Mouse (Mus musculus) liver, adult 2 months (tissue): ENCODE measurements around the gene Gm7534. TPM values are rescaled to one million over a fixed set of nuclear protein-coding genes. Genes with fewer than 3 reads are reported as not detected.

Source experiments
- DNase-seq: peaks from one replicate; pipeline ENCODE4 v3.0.0-alpha.2; 2011; ENCODE audit warnings: low read depth, low spot score; ENCODE audit errors: extremely low read depth
- H3K27ac ChIP-seq: fragments of 200-500 bp; replicated peaks from 2 replicates; pipeline ENCODE4 v1.5.1; 2012; ENCODE audit warnings: low read depth, mild to moderate bottlenecking, control low read depth, inconsistent platforms, low read length; ENCODE audit not compliant: insufficient read depth
- H3K27me3 ChIP-seq: fragments of 200-500 bp; 2 replicates; pipeline ENCODE4 v1.6.1; 2012; ENCODE audit warnings: mild to moderate bottlenecking, moderate library complexity, low read length, inconsistent platforms; ENCODE audit not compliant: control insufficient read depth, insufficient read depth
- H3K36me3 ChIP-seq: fragments of 200-500 bp; 2 replicates; pipeline ENCODE4 v1.6.1; 2012; ENCODE audit warnings: low read length, inconsistent platforms; ENCODE audit not compliant: control insufficient read depth, insufficient read depth
- H3K4me1 ChIP-seq: fragments of 200-500 bp; 2 replicates; pipeline ENCODE4 v1.6.1; 2011; ENCODE audit warnings: low read length; ENCODE audit not compliant: control insufficient read depth, insufficient read depth
- H3K4me3 ChIP-seq: fragments of 200-500 bp; 2 replicates; pipeline ENCODE4 v1.5.1; 2011; ENCODE audit warnings: low read depth, mild to moderate bottlenecking, control low read depth, low read length, moderate library complexity; ENCODE audit not compliant: insufficient read depth
- H3K79me2 ChIP-seq: fragments of 200-500 bp; 2 replicates; pipeline ENCODE4 v1.6.1; 2012; ENCODE audit warnings: inconsistent platforms, mild to moderate bottlenecking, low read length, moderate library complexity; ENCODE audit not compliant: control insufficient read depth, insufficient read depth
- H3K9ac ChIP-seq: fragments of 200-500 bp; 2 replicates; pipeline ENCODE4 v1.6.1; 2012; ENCODE audit warnings: low read depth, mild to moderate bottlenecking, control low read depth, inconsistent platforms, low read length
- CTCF ChIP-seq: fragments of 200-500 bp; IDR thresholded peaks from 2 replicates; pipeline ENCODE4 v1.5.1; 2011; ENCODE audit warnings: low read depth, low read length, control low read depth
- POLR2A ChIP-seq: fragments of 200-500 bp; IDR thresholded peaks from 2 replicates; pipeline ENCODE4 v1.6.1; 2011; ENCODE audit warnings: low read length, control low read depth; ENCODE audit not compliant: insufficient read depth; ENCODE audit errors: extremely low read depth
- WGBS: fragments of 180-500 bp; shearing (Covaris S2); methylation state at CpG from one replicate; pipeline ENCODE4 v1.1.7; 2018; 5-methylcytosine and 5-hydroxymethylcytosine counted together
- polyA plus RNA-seq: library from polyadenylated mRNA; depleted of rRNA; stranded (reverse); fragments of >200 nt; gene quantifications from 2 replicates; pipeline ENCODE4 v1.2.3, GENCODE M21; 2012; rRNA removed
- total RNA-seq: library from RNA; depleted of rRNA; stranded (reverse); fragments of >200 nt; gene quantifications from 2 replicates; pipeline ENCODE4 v1.2.3, GENCODE M21; 2014; rRNA removed

Gene Gm7534
- total RNA-seq (not detected in 2 replicates), polyA plus RNA-seq (not detected in 2 replicates)

DNA sequence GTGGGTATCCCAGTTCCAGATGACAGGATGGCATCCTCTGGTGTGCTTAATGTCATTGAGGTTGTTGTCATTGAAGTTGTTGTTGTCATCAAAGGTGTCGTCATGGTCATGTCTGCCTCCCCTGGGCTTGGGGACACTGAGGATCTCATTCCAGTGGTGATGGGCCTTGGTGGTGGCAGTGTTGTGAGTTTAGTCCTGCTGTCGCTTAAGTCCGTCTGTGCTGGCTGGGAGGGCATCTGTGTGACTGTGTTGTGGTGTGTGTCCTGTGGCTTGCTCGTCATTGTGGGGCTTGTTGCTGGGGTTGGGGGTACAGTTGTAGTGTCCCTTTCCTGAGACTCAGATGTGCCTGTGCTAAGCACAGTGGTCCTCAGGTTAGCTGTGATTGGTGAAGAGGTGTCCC is at the start of gene Gm7534:
Gene Gm7534 (minus strand): TSS at position 101 of the 400 bp plus-strand sequence.
- H3K36me3 ChIP-seq: no peaks in the 10 kb centered on the region
- no peak within 1 kb of the TSS for H3K9ac ChIP-seq
- H3K79me2 ChIP-seq: no peaks in the 10 kb centered on the region
- no peaks in the 10 kb centered on the region for H3K27me3 ChIP-seq
- WGBS: 93% methylated on average over 4 of the region's 4 CpGs
- H3K4me1 ChIP-seq: no peaks in the 10 kb centered on the region
- no peak for DNase-seq
- H3K27ac ChIP-seq: no peak within 1 kb of the TSS
- H3K4me3 ChIP-seq: no peak within 1 kb of the TSS
- TF ChIP-seq CTCF: no peak
- TF ChIP-seq POLR2A: no peak

DNA sequence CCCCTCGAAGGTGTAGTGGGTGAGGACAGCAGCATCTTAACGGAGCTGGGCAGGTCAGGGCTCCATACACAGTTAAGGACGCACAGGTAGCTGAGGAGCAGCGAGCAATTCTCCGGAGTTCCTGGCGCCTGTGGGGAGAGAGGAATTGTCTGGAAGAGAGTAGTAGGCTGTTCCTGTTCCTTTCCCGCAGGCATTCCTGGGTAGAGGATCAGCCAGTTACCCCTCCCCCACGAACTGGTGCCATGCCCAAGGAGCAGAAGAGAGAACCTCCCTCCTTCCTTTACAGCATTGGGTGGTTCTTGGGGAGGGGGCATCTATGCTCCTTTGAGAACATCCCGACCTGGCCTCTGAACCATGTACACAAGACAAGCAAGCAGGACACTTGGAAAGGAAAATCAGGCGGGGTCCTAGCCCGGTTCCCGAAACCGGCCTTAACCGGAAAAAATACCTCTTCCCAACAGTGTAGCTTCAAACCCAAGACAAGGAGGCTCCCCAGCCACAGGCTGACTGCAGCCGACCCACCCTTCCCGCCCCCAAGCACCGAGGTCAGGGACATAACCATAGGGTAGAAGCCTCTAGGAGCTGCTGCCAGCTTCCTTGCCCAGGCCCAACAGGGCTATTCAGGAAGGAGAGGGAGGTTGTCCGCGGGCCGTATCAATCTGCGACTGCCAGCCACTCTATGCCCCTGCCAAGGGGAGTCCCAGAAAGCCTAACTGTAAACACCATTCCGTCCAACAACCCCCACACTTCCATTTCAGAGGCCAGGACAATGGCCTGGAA is 49.5 kb upstream of the Gm7534 start:
- Histone ChIP-seq H3K79me2 (no peaks in the 10 kb centered on the region), H3K27me3 (peaks cover 26% of the 10 kb centered on the region), H3K27ac (no peak overlapping the region), H3K4me1 (no peaks in the 10 kb centered on the region), H3K36me3 (no peaks in the 10 kb centered on the region), H3K9ac (no peak overlapping the region), H3K4me3 (no peak overlapping the region)
- WGBS: 20% methylated on average over 22 of the region's 22 CpGs
- TF ChIP-seq POLR2A (no peak), CTCF (no peak)
- no peak for DNase-seq

- no peak for DNase-seq
- no peaks in the 10 kb centered on the region for H3K36me3 ChIP-seq
- TF ChIP-seq CTCF: no peak
- no peak for TF ChIP-seq POLR2A
- no peaks in the 10 kb centered on the region for H3K4me1 ChIP-seq
- no peaks in the 10 kb centered on the region for H3K79me2 ChIP-seq
- H3K27me3 ChIP-seq: peaks cover 26% of the 10 kb centered on the region
- peak overlapping the region; percentile 11; the same call in 1 of the 2 replicates for H3K9ac ChIP-seq
- H3K27ac ChIP-seq: no peak overlapping the region
- 2% methylated on average over 91 of the region's 91 CpGs for WGBS
- peak overlapping the region; percentile 17; the same call in 1 of the 2 replicates for H3K4me3 ChIP-seq
Measured at GRCm38 (mm10) chr4:134251241-134252130, 48.7 kb upstream of the Gm7534 start.

- Histone ChIP-seq H3K9ac (no peak overlapping the region; the same call in 1 of the 2 replicates), H3K4me3 (peak overlapping the region; percentile 17; the same call in 1 of the 2 replicates), H3K79me2 (no peaks in the 10 kb centered on the region), H3K27me3 (peaks cover 26% of the 10 kb centered on the region), H3K27ac (no peak overlapping the region), H3K4me1 (no peaks in the 10 kb centered on the region), H3K36me3 (no peaks in the 10 kb centered on the region)
- no peak for DNase-seq
- no peak for TF ChIP-seq CTCF
- no peak for TF ChIP-seq POLR2A
- WGBS: 17% methylated on average over 10 of the region's 10 CpGs
Measured at GRCm38 (mm10) chr4:134250930-134251240, 48.1 kb upstream of the Gm7534 start.

- no peak overlapping the region for H3K9ac ChIP-seq
- no peaks in the 10 kb centered on the region for H3K36me3 ChIP-seq
- 20% methylated on average over 27 of the region's 27 CpGs for WGBS
- H3K79me2 ChIP-seq: no peaks in the 10 kb centered on the region
- H3K27ac ChIP-seq: no peak overlapping the region
- no peaks in the 10 kb centered on the region for H3K4me1 ChIP-seq
- H3K27me3 ChIP-seq: peaks cover 26% of the 10 kb centered on the region
- DNase-seq: no peak
- H3K4me3 ChIP-seq: no peak overlapping the region
- TF ChIP-seq POLR2A (no peak), CTCF (no peak)
Measured at GRCm38 (mm10) chr4:134250116-134250929, 47.5 kb upstream of the Gm7534 start.
